Mouse (Mus musculus) limb, embryonic 11.5 days (tissue): ENCODE results near the gene Abhd8. TPM values are rescaled to one million over a fixed set of nuclear protein-coding genes. Genes with fewer than 3 reads are reported as not detected.

Experiments used
- polyA plus RNA-seq: library from polyadenylated mRNA; unstranded; fragments of >200 nt; fragmentation: Nextera tagmentation; extraction: Ambion mirVana; gene quantifications from 2 replicates; pipeline ENCODE4 v1.2.1, GENCODE M21; 2014

The Abhd8 gene
- polyA plus RNA-seq, 1 experiment from 2014 or later: 43.4 TPM

Other genes starting within 250 kb of the Abhd8 start
- gene Myo9b, start 190.9 kb downstream of the Abhd8 start, polyA plus RNA-seq: 23.0 and 25.3 TPM in 2 replicates
- gene Haus8, start 190.7 kb downstream of the Abhd8 start, polyA plus RNA-seq: 66.8 and 70.3 TPM in 2 replicates
- gene Use1, start 96.8 kb downstream of the Abhd8 start, polyA plus RNA-seq: 92.1 and 95.3 TPM in 2 replicates
- 2.7 and 3.1 TPM in 2 replicates for gene Ocel1, start 92.4 kb downstream of the Abhd8 start, polyA plus RNA-seq
- 68.9 and 78.6 TPM in 2 replicates for gene Nr2f6, start 81.7 kb downstream of the Abhd8 start, polyA plus RNA-seq
- 3.4 and 4.1 TPM in 2 replicates for gene Ushbp1, start 67.9 kb downstream of the Abhd8 start, polyA plus RNA-seq
- 109 and 119 TPM in 2 replicates for gene Babam1, start 66.8 kb downstream of the Abhd8 start, polyA plus RNA-seq
- 21.5 and 23.9 TPM in 2 replicates for gene Ankle1, start 57.6 kb downstream of the Abhd8 start, polyA plus RNA-seq
- 216 and 231 TPM in 2 replicates for gene Mrpl34, start 1.3 kb upstream of the Abhd8 start, polyA plus RNA-seq
- 115 TPM in 2 replicates for gene Dda1, start 5.5 kb upstream of the Abhd8 start, polyA plus RNA-seq
- 3.0 and 4.2 TPM in 2 replicates for gene Ano8, start 22.3 kb upstream of the Abhd8 start, polyA plus RNA-seq
- gene Gtpbp3, start 24.4 kb upstream of the Abhd8 start, polyA plus RNA-seq: 8.3 and 8.7 TPM in 2 replicates
- 57.9 and 58.2 TPM in 2 replicates for gene Plvap, start 48.1 kb upstream of the Abhd8 start, polyA plus RNA-seq
- gene Ccdc194, start 62.1 kb upstream of the Abhd8 start, polyA plus RNA-seq: 0.30 and 0.71 TPM in 2 replicates
- 1.7 and 1.8 TPM in 2 replicates for gene Bst2, start 73.8 kb upstream of the Abhd8 start, polyA plus RNA-seq
- gene Mvb12a, start 79.3 kb upstream of the Abhd8 start, polyA plus RNA-seq: 66.5 and 74.2 TPM in 2 replicates
- gene Tmem221, start 95.2 kb upstream of the Abhd8 start, polyA plus RNA-seq: 0.27 TPM in 1 of 2 replicates, not detected in the other
- not detected in 2 replicates for gene Nxnl1, start 102.9 kb upstream of the Abhd8 start, polyA plus RNA-seq
- gene Slc27a1, start 105.2 kb upstream of the Abhd8 start, polyA plus RNA-seq: 16.7 and 18.0 TPM in 2 replicates
- 230 and 239 TPM in 2 replicates for gene Pgls, start 128.5 kb upstream of the Abhd8 start, polyA plus RNA-seq
- gene Fam129c, start 134.0 kb upstream of the Abhd8 start, polyA plus RNA-seq: 2.7 and 3.8 TPM in 2 replicates
- 46.6 and 49.8 TPM in 2 replicates for gene Colgalt1, start 147.3 kb upstream of the Abhd8 start, polyA plus RNA-seq
- gene Unc13a, start 208.1 kb upstream of the Abhd8 start, polyA plus RNA-seq: 0.50 and 0.59 TPM in 2 replicates
- 1.4 and 2.5 TPM in 2 replicates for gene Jak3, start 212.6 kb upstream of the Abhd8 start, polyA plus RNA-seq
- not detected in 2 replicates for gene Insl3, start 225.6 kb upstream of the Abhd8 start, polyA plus RNA-seq
- gene B3gnt3, start 238.1 kb upstream of the Abhd8 start, polyA plus RNA-seq: 0.35 and 0.61 TPM in 2 replicates